Mouse (Mus musculus) CH12.LX (cell line): Measurements from ENCODE around the gene Zfp687. TPM values are rescaled to one million over a fixed set of nuclear protein-coding genes. Genes with fewer than 3 reads are reported as not detected.

Source experiments
- DNase-seq: peaks from one replicate; pipeline ENCODE4 v3.0.0-alpha.2; 2013; ENCODE audit errors: extremely low read depth
- H3K27ac ChIP-seq: 2 replicates; pipeline ENCODE4 v1.5.1; 2012; ENCODE audit warnings: low read depth, mild to moderate bottlenecking, control low read depth, moderate library complexity; ENCODE audit not compliant: insufficient read depth
- H3K27me3 ChIP-seq: replicated peaks from 2 replicates; pipeline ENCODE3; 2012; ENCODE audit warnings: inconsistent platforms
- H3K36me3 ChIP-seq, 2 experiments: replicated peaks in 1 of 2; 2 replicates each; pipeline versions ENCODE3 to v1.6.1; 2012; ENCODE audit warnings: inconsistent platforms in 1 of 2, low read length in 1 of 2, mild to moderate bottlenecking in 1 of 2, mixed read lengths in 1 of 2, moderate library complexity in 1 of 2; ENCODE audit not compliant: control insufficient read depth in 1 of 2, insufficient read depth in 1 of 2
- H3K4me1 ChIP-seq, 2 experiments: 2 replicates each; pipeline ENCODE4 v1.6.1; 2012; ENCODE audit warnings: inconsistent platforms in 1 of 2, moderate library complexity in 1 of 2; ENCODE audit not compliant: insufficient read depth in 2 of 2, control insufficient read depth in 1 of 2
- H3K4me2 ChIP-seq: 2 replicates; pipeline ENCODE4 v1.6.1; 2012; ENCODE audit warnings: low read depth, mild to moderate bottlenecking, control low read depth; ENCODE audit not compliant: poor library complexity, insufficient read depth, severe bottlenecking
- H3K4me3 ChIP-seq, 3 experiments: fragments of 150-350 bp in 1 of 3; sonication (generic) in 1 of 3; replicated peaks in 1 of 3; 2 replicates each; pipeline versions ENCODE3 to v1.5.1; 2011 to 2012; ENCODE audit warnings: low read depth in 2 of 3, low read length in 2 of 3, mild to moderate bottlenecking in 2 of 3, moderate library complexity in 2 of 3, control low read depth in 1 of 3, improper control_type of control experiment in 1 of 3, inconsistent platforms in 1 of 3, mixed read lengths in 1 of 3; ENCODE audit not compliant: poor library complexity in 1 of 3
- H3K79me2 ChIP-seq: replicated peaks from 2 replicates; pipeline ENCODE4 v1.6.1; 2012; ENCODE audit warnings: mild to moderate bottlenecking, moderate library complexity; ENCODE audit not compliant: control insufficient read depth, poor library complexity, insufficient read depth, severe bottlenecking; ENCODE audit errors: extremely low read depth
- H3K9ac ChIP-seq: 2 replicates; pipeline ENCODE4 v1.6.1; 2012; ENCODE audit warnings: low read depth, mild to moderate bottlenecking, control low read depth, moderate library complexity; ENCODE audit not compliant: insufficient read depth
- H3K9me3 ChIP-seq: replicated peaks from 2 replicates; pipeline ENCODE3; 2012; ENCODE audit warnings: low read length, inconsistent platforms, mixed read lengths
- BHLHE40 ChIP-seq: IDR thresholded peaks from 2 replicates; pipeline ENCODE4 v1.6.1; 2011; ENCODE audit warnings: mild to moderate bottlenecking, low read depth, low read length, improper control_type of control experiment
- CHD2 ChIP-seq: IDR thresholded peaks from 2 replicates; pipeline ENCODE4 v1.6.1; 2011; ENCODE audit warnings: low read length, improper control_type of control experiment
- E2F4 ChIP-seq: IDR thresholded peaks from 2 replicates; pipeline ENCODE4 v1.6.1; 2011; ENCODE audit warnings: low read depth, low read length, improper control_type of control experiment; ENCODE audit not compliant: insufficient replicate concordance
- ETS1 ChIP-seq: conservative IDR thresholded peaks from 2 replicates; pipeline ENCODE4 v1.6.1; 2012; ENCODE audit warnings: low read depth, mild to moderate bottlenecking, inconsistent platforms, low read length, improper control_type of control experiment, moderate library complexity
- HCFC1 ChIP-seq: IDR thresholded peaks from 2 replicates; pipeline ENCODE4 v1.6.1; 2012; ENCODE audit warnings: low read depth, mild to moderate bottlenecking, inconsistent platforms, low read length, improper control_type of control experiment
- IRF4 ChIP-seq: IDR thresholded peaks from 2 replicates; pipeline ENCODE4 v1.6.1; 2014; ENCODE audit warnings: low read depth, mild to moderate bottlenecking, inconsistent platforms, low read length, improper control_type of control experiment
- JUN ChIP-seq: IDR thresholded peaks from 2 replicates; pipeline ENCODE4 v1.6.1; 2011; ENCODE audit warnings: low read depth, mild to moderate bottlenecking, low read length, improper control_type of control experiment, moderate library complexity; ENCODE audit not compliant: insufficient read depth
- JUND ChIP-seq: conservative IDR thresholded peaks from 2 replicates; pipeline ENCODE4 v1.6.1; 2011; ENCODE audit warnings: low read depth, low read length, improper control_type of control experiment
- KAT2A ChIP-seq: IDR thresholded peaks from 2 replicates; pipeline ENCODE4 v1.6.1; 2012; ENCODE audit warnings: low read length, improper control_type of control experiment, inconsistent platforms; ENCODE audit not compliant: insufficient replicate concordance
- MAFK ChIP-seq: IDR thresholded peaks from 2 replicates; pipeline ENCODE4 v1.6.1; 2011; ENCODE audit warnings: low read length, improper control_type of control experiment; ENCODE audit not compliant: insufficient replicate concordance
- NELFE ChIP-seq: IDR thresholded peaks from 2 replicates; pipeline ENCODE4 v1.6.1; 2011; ENCODE audit warnings: low read depth, low read length, improper control_type of control experiment
- RAD21 ChIP-seq: IDR thresholded peaks from 2 replicates; pipeline ENCODE4 v1.6.1; 2011; ENCODE audit warnings: low read depth, mild to moderate bottlenecking, low read length, improper control_type of control experiment, moderate library complexity
- SMC3 ChIP-seq: IDR thresholded peaks from 2 replicates; pipeline ENCODE4 v1.6.1; 2011; ENCODE audit warnings: low read depth, low read length, improper control_type of control experiment
- TBP ChIP-seq: conservative IDR thresholded peaks from 2 replicates; pipeline ENCODE4 v1.6.1; 2011; ENCODE audit warnings: low read depth, low read length, improper control_type of control experiment
- TCF12 ChIP-seq: IDR thresholded peaks from 2 replicates; pipeline ENCODE4 v1.6.1; 2014; ENCODE audit warnings: low read depth, mild to moderate bottlenecking, inconsistent platforms, low read length, improper control_type of control experiment
- USF2 ChIP-seq: conservative IDR thresholded peaks from 2 replicates; pipeline ENCODE4 v1.6.1; 2011; ENCODE audit warnings: low read depth, low read length, improper control_type of control experiment
- ZC3H11A ChIP-seq: IDR thresholded peaks from 2 replicates; pipeline ENCODE4 v1.6.1; 2012; ENCODE audit warnings: low read depth, mild to moderate bottlenecking, inconsistent platforms, low read length, improper control_type of control experiment
- ZMIZ1 ChIP-seq: IDR thresholded peaks from 2 replicates; pipeline ENCODE4 v1.6.1; 2012; ENCODE audit warnings: low read depth, mild to moderate bottlenecking, inconsistent platforms, low read length, improper control_type of control experiment
- dilution Hi-C: fragments of 300-500 bp; cut with MboI; formaldehyde crosslinking; loops from 2 replicates; pipeline ENCODE4 v1.14.3; 2020; ENCODE audit warnings: low sequenced_read_pairs; ENCODE audit not compliant: extremely low pct_unique_long_range_greater_than_20kb, extremely low pct_ligation_motif_present
- in situ Hi-C: fragments of 300-500 bp; cut with MboI; formaldehyde crosslinking; loops from 3 replicates; pipeline ENCODE4 v1.14.3; 2019; ENCODE audit warnings: low sequenced_read_pairs, low pct_ligation_motif_present, low pct_unique_long_range_greater_than_20kb, mixed read lengths
- polyA plus RNA-seq: library from polyadenylated mRNA; unstranded; fragments of >175 nt; gene quantifications from 2 replicates; pipeline ENCODE4 v1.2.1, GENCODE M21; 2012; ENCODE audit warnings: low read depth; ENCODE audit not compliant: insufficient read length
- total RNA-seq, 2 experiments: library from RNA; depleted of rRNA; stranded (reverse); fragments of 300-350 nt in 1 of 2; fragments of >200 nt in 1 of 2; gene quantifications; 2 replicates each; pipeline ENCODE4 v1.2.3; 2012 to 2014

Zfp687 gene
- total and polyA plus RNA-seq, 3 experiments: 4.2 to 13.5 (median 10.8) TPM

GRCm38 (mm10) chr3:95042166-95042837 is 27.1 kb upstream of the Zfp687 start, which contains the start of gene Psmd4 (continued):
- TF ChIP-seq E2F4: no peak
- TF ChIP-seq SMC3: no peak
- no peak for TF ChIP-seq MAFK
- no peak for TF ChIP-seq JUN
- peak; percentile 78 for TF ChIP-seq ZMIZ1
- peak; percentile 89 for TF ChIP-seq TCF12
- TF ChIP-seq ETS1: no peak
- no peak for TF ChIP-seq RAD21
- TF ChIP-seq USF2: no peak
- TF ChIP-seq ZC3H11A: no peak
- peak; percentile 61 for TF ChIP-seq IRF4

- no peak for DNase-seq
- dilution Hi-C loops: no loop called here
- in situ Hi-C loops: no loop called here
- Histone ChIP-seq H3K4me2 (peak overlapping the region; percentile 78), H3K4me1 (peaks cover 2 to 17% of the 10 kb centered on the region in 2 experiments; a peak in 3 of 4 replicates), H3K9ac (peak overlapping the region; percentile 94), H3K4me3 (peak overlapping the region; percentile 77 to 83 (median 77)), H3K36me3 (peaks cover 13 to 34% of the 10 kb centered on the region in 2 experiments), H3K27me3 (no peaks in the 10 kb centered on the region), H3K27ac (no peak overlapping the region), H3K79me2 (peaks cover 53% of the 10 kb centered on the region), H3K9me3 (no peaks in the 10 kb centered on the region)
- no peak for TF ChIP-seq CHD2
- no peak for TF ChIP-seq NELFE
- TF ChIP-seq KAT2A: no peak
- no peak for TF ChIP-seq TCF12
- TF ChIP-seq HCFC1: no peak
- no peak for TF ChIP-seq TBP
- TF ChIP-seq JUN: no peak
- no peak for TF ChIP-seq JUND
- TF ChIP-seq BHLHE40: no peak
Observed at GRCm38 (mm10) chr3:95041625-95042024, 26.4 kb upstream of the Zfp687 start.
